ENCODE assay signal across 31 mouse cellular contexts in genomic region chr10:3933311-3933940, GRCm38 (mm10). TPM values are rescaled to one million over a fixed set of nuclear protein-coding genes. Genes with fewer than 3 reads are reported as not detected.
DNase-seq lines count a peak whose midpoint lies in the region; ATAC-seq and TF ChIP-seq lines count a peak whose summit lies in the region.
"Had no signal": no experiment of that assay in that cellular context is flagged by ENCODE, and none has a peak within 500 bp of the region (broad histone marks: within the 10 kb centered on the region; RNA-seq: fewer than 3 reads in every experiment).

No protein-coding gene starts in this region.

- no peak overlapping the region for H3K4me3 ChIP-seq in limb, embryonic 14.5 days (replicated peaks; ENCODE audit: low read length)
- H3K4me3 ChIP-seq in limb, embryonic 10.5 days: no peak overlapping the region
- H3K4me3 ChIP-seq in embryonic facial prominence, embryonic 13.5 days: no peak overlapping the region
- H3K4me3 ChIP-seq: erythroblast, embryonic 14.5 days; heart, embryonic 10.5 days; heart, embryonic 15.5 days; hindbrain, embryonic 12.5 days; intestine, embryonic 15.5 days; lung, embryonic 15.5 days; midbrain, embryonic 13.5 days had no signal

- TF ChIP-seq POLR2A in limb, embryonic 14.5 days (IDR thresholded peaks at IDR 0.05; ENCODE audit: borderline replicate concordance, extremely low read depth, insufficient read depth, insufficient read length): no peak

- ATAC-seq in limb, embryonic 14.5 days (ENCODE audit: low FRiP score, low read depth): no peak
- ATAC-seq in embryonic facial prominence, embryonic 13.5 days (ENCODE audit: insufficient number of reproducible peaks, insufficient read depth, low FRiP score, low TSS enrichment, low read depth): no peak
- ATAC-seq: activated CD4-positive, CD25-positive, alpha-beta regulatory T cell, adult 4 months; CD4-positive, CD25-positive, alpha-beta regulatory T cell, adult 4 months; forebrain, embryonic 16.5 days; hindbrain, postnatal 0 days; intestine, embryonic 15.5 days; midbrain, embryonic 13.5 days; Patski had no signal

- peak; percentile 5 for DNase-seq in limb, embryonic 14.5 days (ENCODE audit: low spot score)
- DNase-seq in limb, embryonic 10.5 days (ENCODE audit: low spot score): no peak
- DNase-seq in ES-CJ7 (ENCODE audit: low read depth, low spot score): peak; percentile 47
- no peak for DNase-seq in T-cell, adult 2 months (ENCODE audit: low spot score)
- DNase-seq in urinary bladder, adult 18-20 months (ENCODE audit: low spot score in 2 of 2): no peak
- DNase-seq in layer of hippocampus, adult 11-12 months (ENCODE audit: low spot score): no peak
- DNase-seq: adrenal gland, adult 8-10 months; cerebellum, adult 2 months; cerebellum, postnatal 25 days; gastrocnemius, postnatal 10 days; heart, postnatal 36 days; kidney, adult 2 months; kidney, postnatal 4 days; layer of hippocampus, postnatal 36 days; lung, postnatal 36 days; thymus, adult 2 months; thymus, postnatal 4 days had no signal

- no peaks in the 10 kb centered on the region; the same call in 1 of the 2 replicates for H3K4me1 ChIP-seq in limb, embryonic 14.5 days (ENCODE audit: control insufficient read depth, insufficient read depth, low read length)
- peaks cover 5% of the 10 kb centered on the region for H3K4me1 ChIP-seq in limb, embryonic 10.5 days
- H3K4me1 ChIP-seq in embryonic facial prominence, embryonic 13.5 days: peaks cover 12% of the 10 kb centered on the region
- H3K4me1 ChIP-seq: heart, embryonic 10.5 days; heart, embryonic 15.5 days; hindbrain, embryonic 12.5 days; intestine, embryonic 15.5 days; lung, embryonic 15.5 days had no signal

- WGBS in limb, embryonic 14.5 days: 27% methylated on average over 12 of the region's 12 CpGs
- WGBS in limb, embryonic 10.5 days: 54% methylated on average over 12 of the region's 12 CpGs
- WGBS in embryonic facial prominence, embryonic 13.5 days: 18% methylated on average over 12 of the region's 12 CpGs

- H3K9me3 ChIP-seq in limb, embryonic 14.5 days (ENCODE audit: control insufficient read depth, low read length): no peaks in the 10 kb centered on the region
- no peaks in the 10 kb centered on the region for H3K9me3 ChIP-seq in limb, embryonic 10.5 days (replicated peaks)
- no peaks in the 10 kb centered on the region for H3K9me3 ChIP-seq in embryonic facial prominence, embryonic 13.5 days
- H3K9me3 ChIP-seq: heart, embryonic 10.5 days; heart, embryonic 15.5 days; hindbrain, embryonic 12.5 days; intestine, embryonic 15.5 days; lung, embryonic 15.5 days; midbrain, embryonic 13.5 days had no signal

- no peak overlapping the region for H3K27ac ChIP-seq in limb, embryonic 14.5 days (replicated peaks; ENCODE audit: low read depth, low read length)
- no peak overlapping the region for H3K27ac ChIP-seq in limb, embryonic 10.5 days
- peak overlapping the region; percentile 33 for H3K27ac ChIP-seq in embryonic facial prominence, embryonic 13.5 days
- H3K27ac ChIP-seq: heart, embryonic 10.5 days; heart, embryonic 15.5 days; hindbrain, embryonic 12.5 days; hindbrain, postnatal 0 days; intestine, embryonic 15.5 days; lung, embryonic 15.5 days; midbrain, embryonic 13.5 days had no signal

- H3K9ac ChIP-seq in limb, embryonic 14.5 days (ENCODE audit: low read depth, low read length, severe bottlenecking): no peak overlapping the region
- H3K9ac ChIP-seq in embryonic facial prominence, embryonic 13.5 days: no peak overlapping the region
- H3K9ac ChIP-seq: heart, embryonic 15.5 days; hindbrain, embryonic 12.5 days; intestine, embryonic 15.5 days; lung, embryonic 15.5 days; midbrain, embryonic 13.5 days had no signal

- no peak overlapping the region for H3K4me2 ChIP-seq in limb, embryonic 14.5 days (replicated peaks; ENCODE audit: low read depth, low read length, severe bottlenecking)
- H3K4me2 ChIP-seq in embryonic facial prominence, embryonic 13.5 days: peak overlapping the region; percentile 0; the same call in 1 of the 2 replicates
- H3K4me2 ChIP-seq: heart, embryonic 15.5 days; hindbrain, embryonic 12.5 days; intestine, embryonic 15.5 days; liver, embryonic 11.5 days; lung, embryonic 15.5 days; midbrain, embryonic 13.5 days had no signal

- H3K27me3 ChIP-seq in limb, embryonic 14.5 days (ENCODE audit: control insufficient read depth, insufficient read depth, low read length): no peaks in the 10 kb centered on the region
- H3K27me3 ChIP-seq in limb, embryonic 10.5 days (ENCODE audit: low read depth, poor library complexity, severe bottlenecking): no peaks in the 10 kb centered on the region
- no peaks in the 10 kb centered on the region for H3K27me3 ChIP-seq in embryonic facial prominence, embryonic 13.5 days
- H3K27me3 ChIP-seq: heart, embryonic 15.5 days; hindbrain, embryonic 12.5 days; intestine, embryonic 15.5 days; lung, embryonic 15.5 days; midbrain, embryonic 13.5 days had no signal

- H3K36me3 ChIP-seq in limb, embryonic 14.5 days (ENCODE audit: control insufficient read depth, insufficient read depth, low read length): peaks cover 10% of the 10 kb centered on the region
- no peaks in the 10 kb centered on the region for H3K36me3 ChIP-seq in limb, embryonic 10.5 days
- peaks cover 9% of the 10 kb centered on the region; the same call in 1 of the 2 replicates for H3K36me3 ChIP-seq in embryonic facial prominence, embryonic 13.5 days
- H3K36me3 ChIP-seq: heart, embryonic 10.5 days; heart, embryonic 15.5 days; hindbrain, embryonic 12.5 days; intestine, embryonic 15.5 days; lung, embryonic 15.5 days had no signal

RNA-seq across cellular contexts. Expression of gene Mthfd1l, which starts 39.5 kb away (rescaled TPM):
- polyA plus RNA-seq in limb, embryonic 14.5 days (2012; rRNA removed): 8.2 and 10.2 TPM in 2 replicates
- polyA plus RNA-seq in limb, embryonic 14.5 days (2014; fragmentation: Nextera tagmentation; extraction: Ambion mirVana): 10.1 and 10.4 TPM in 2 replicates
- 19.5 and 25.6 TPM in 2 replicates for polyA plus RNA-seq in limb, embryonic 10.5 days (2016; fragmentation: Nextera tagmentation; extraction: Ambion mirVana)
- polyA plus RNA-seq in embryonic facial prominence, embryonic 13.5 days (2015; fragmentation: Nextera tagmentation; extraction: Ambion mirVana): 10.4 and 11.0 TPM in 2 replicates

Comparison
In these comparisons a context has a peak if more than half of its experiments do, and no peak if none do; other contexts are left out.
1. DNase-seq: peak in limb, embryonic 14.5 days (single experiment) and ES-CJ7 (single experiment); none in limb, embryonic 10.5 days (single experiment), T-cell, adult 2 months (single experiment), urinary bladder, adult 18-20 months (0 of 2) and layer of hippocampus, adult 11-12 months (single experiment).